Mouse (Mus musculus): Measurements from ENCODE around the gene Chfr. TPM values are rescaled to one million over a fixed set of nuclear protein-coding genes. Genes with fewer than 3 reads are reported as not detected.

Chfr gene
- 72.9 and 76.5 TPM in 2 replicates for polyA plus RNA-seq (2015; fragmentation: Nextera tagmentation; extraction: Ambion mirVana)

DNA sequence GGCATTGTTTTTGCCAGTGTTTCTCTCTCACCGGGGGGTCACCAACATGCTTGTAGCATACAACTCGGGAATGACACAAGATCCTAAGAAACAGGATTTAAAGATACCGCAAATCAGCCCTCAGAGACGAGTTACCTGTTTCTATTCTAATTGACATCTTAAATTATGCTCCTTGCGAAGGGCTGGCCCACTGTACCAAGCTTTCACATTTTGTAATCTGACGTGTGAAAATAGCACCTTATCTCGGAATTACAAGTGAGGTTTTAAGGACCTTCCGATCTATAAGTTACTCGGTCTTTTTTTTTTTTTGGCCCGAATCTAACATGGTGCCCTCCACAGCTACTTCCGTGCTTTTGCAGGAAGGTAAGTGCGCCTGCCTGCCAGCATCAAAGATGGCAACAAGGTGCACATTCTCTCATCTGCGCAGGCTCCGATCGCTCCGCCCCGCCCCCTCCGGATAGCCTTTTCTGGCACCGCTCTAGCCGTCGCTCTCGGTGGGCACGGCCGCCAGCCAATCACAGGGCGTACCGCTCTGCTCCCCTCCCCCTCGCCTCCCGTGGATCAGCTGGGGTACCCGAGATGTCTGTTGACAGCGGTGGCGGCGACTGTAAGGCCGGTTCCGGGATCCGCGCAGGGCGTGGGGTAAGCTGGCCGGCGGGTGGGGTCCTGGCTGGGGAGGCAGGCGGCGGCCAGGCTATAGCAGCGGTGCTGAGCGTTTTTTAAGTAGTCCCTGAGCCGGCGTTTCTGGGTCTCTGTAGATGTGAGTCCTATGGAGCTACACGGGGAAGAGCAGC, at the start of gene Chfr:
Chfr (plus strand) TSS at position 550 of the 794 bp plus-strand sequence.
- 3% methylated on average over 46 of the region's 46 CpGs for WGBS
- no peaks in the 10 kb centered on the region for H3K27me3 ChIP-seq
- ATAC-seq (ENCODE audit: low FRiP score, low read depth): peak; percentile 99
- peaks cover 12% of the 10 kb centered on the region for H3K36me3 ChIP-seq
- H3K4me1 ChIP-seq (replicated peaks): peaks cover 21% of the 10 kb centered on the region
- H3K9ac ChIP-seq: peak within 1 kb of the TSS; percentile 82
- no peaks in the 10 kb centered on the region for H3K9me3 ChIP-seq
- peak within 1 kb of the TSS; percentile 83 for H3K4me3 ChIP-seq
- peak within 1 kb of the TSS; percentile 65 for H3K4me2 ChIP-seq
- peak within 1 kb of the TSS; percentile 82 for H3K27ac ChIP-seq (replicated peaks)

DNA sequence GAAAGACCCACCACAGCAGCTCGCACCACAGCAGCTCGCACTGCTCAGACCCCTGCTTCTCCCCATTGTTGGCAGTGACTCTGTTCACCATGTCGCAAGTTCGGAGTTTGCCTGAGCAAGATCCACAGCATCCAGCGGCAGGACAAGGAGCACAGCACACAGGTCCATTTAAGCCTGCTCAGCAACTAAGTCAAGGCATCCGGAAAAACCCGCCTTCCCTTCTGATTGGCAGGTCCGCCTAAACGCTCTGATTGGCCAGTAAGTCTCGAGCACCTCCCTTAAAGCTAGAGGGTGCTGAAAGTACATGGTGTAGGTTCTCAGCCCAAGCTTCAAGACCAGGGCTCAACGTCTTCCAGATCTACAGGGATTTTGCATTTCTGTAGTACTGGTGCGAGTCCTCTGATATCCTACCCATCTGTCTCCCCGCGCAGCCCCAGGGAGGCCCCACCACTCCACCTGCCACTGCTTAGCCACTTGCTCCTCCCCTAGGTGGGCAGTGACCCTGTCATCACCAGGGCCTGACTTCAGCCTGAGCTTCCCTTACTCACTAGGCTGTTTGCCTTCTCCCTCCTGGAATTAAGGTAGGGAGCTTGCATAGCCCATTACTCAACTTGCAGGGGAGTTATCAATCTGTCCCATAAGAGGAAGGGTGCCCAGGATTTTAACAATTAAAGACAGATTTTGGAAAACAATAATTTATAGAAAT, 49.3 kb upstream of the Chfr start:
- H3K4me3 ChIP-seq: no peak overlapping the region
- H3K4me1 ChIP-seq (replicated peaks): no peaks in the 10 kb centered on the region
- no peaks in the 10 kb centered on the region for H3K36me3 ChIP-seq
- no peaks in the 10 kb centered on the region for H3K27me3 ChIP-seq
- no peak overlapping the region for H3K4me2 ChIP-seq
- ATAC-seq (ENCODE audit: low FRiP score, low read depth): no peak
- WGBS: 34% methylated on average over 14 of the region's 14 CpGs
- no peak overlapping the region for H3K9ac ChIP-seq
- 0 out of 2 replicates have a peak, but pooled peaks cover under 1% of the 10 kb centered on the region for H3K9me3 ChIP-seq
- H3K27ac ChIP-seq (replicated peaks): no peak overlapping the region

DNA sequence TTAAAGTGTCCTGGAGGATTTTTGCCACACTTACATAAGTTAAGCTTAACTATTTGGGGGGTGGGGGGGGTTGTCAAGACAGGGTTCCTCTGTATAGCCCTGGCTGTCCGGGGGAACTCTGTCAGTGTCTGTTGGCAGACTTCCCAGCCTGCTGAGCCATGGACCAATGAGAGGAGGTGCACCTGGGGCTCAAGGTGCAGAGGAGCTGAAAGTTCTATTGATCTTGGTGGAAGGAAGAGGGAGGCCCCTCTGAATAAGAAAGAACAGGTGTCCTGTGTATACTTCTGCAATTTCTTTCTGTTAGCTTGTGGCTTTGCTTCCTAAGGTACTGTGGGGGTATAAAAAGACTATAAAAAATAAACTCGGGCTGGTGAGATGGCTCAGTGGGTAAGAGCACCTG, 44.1 kb upstream of the Chfr start:
- no peak for ATAC-seq (ENCODE audit: low FRiP score, low read depth)
- H3K4me3 ChIP-seq: no peak overlapping the region
- H3K9me3 ChIP-seq: no peaks in the 10 kb centered on the region
- H3K4me1 ChIP-seq (replicated peaks): peaks cover 5% of the 10 kb centered on the region; the same call in 1 of the 2 replicates
- no peak overlapping the region for H3K4me2 ChIP-seq
- H3K36me3 ChIP-seq: no peaks in the 10 kb centered on the region
- H3K27ac ChIP-seq (replicated peaks): no peak overlapping the region
- no peaks in the 10 kb centered on the region for H3K27me3 ChIP-seq
- 78% methylated on average over 2 of the region's 2 CpGs for WGBS
- H3K9ac ChIP-seq: no peak overlapping the region

GRCm38 (mm10) chr5:110094030-110094846, 41.4 kb upstream of the Chfr start, which contains the start of gene Gm35315:
Gene Gm35315, minus strand, starts transcription at chr5:110094420.
- H3K4me2 ChIP-seq: peak within 1 kb of the TSS; percentile 75
- H3K36me3 ChIP-seq: no peaks in the 10 kb centered on the region
- H3K4me1 ChIP-seq (replicated peaks): peaks cover 5% of the 10 kb centered on the region; the same call in 1 of the 2 replicates
- peak; percentile 97 for ATAC-seq (ENCODE audit: low FRiP score, low read depth)
- H3K27ac ChIP-seq (replicated peaks): peak within 1 kb of the TSS; percentile 70
- peak within 1 kb of the TSS; percentile 44 for H3K9ac ChIP-seq
- WGBS: under 1% methylated on average over 24 of the region's 25 CpGs
- H3K9me3 ChIP-seq: no peaks in the 10 kb centered on the region
- H3K27me3 ChIP-seq: no peaks in the 10 kb centered on the region
- H3K4me3 ChIP-seq: peak within 1 kb of the TSS; percentile 53

- WGBS: 5% methylated on average over 4 of the region's 4 CpGs
- peak overlapping the region; percentile 44 for H3K9ac ChIP-seq
- no peaks in the 10 kb centered on the region for H3K27me3 ChIP-seq
- peak overlapping the region; percentile 75 for H3K4me2 ChIP-seq
- H3K4me1 ChIP-seq (replicated peaks): peaks cover 5% of the 10 kb centered on the region; the same call in 1 of the 2 replicates
- 0 out of 2 replicates have a peak, but pooled peaks have one; percentile 9 for ATAC-seq (ENCODE audit: low FRiP score, low read depth)
- peak overlapping the region; percentile 53 for H3K4me3 ChIP-seq
- peak overlapping the region; percentile 70; the same call in 1 of the 2 replicates for H3K27ac ChIP-seq (replicated peaks)
- H3K36me3 ChIP-seq: no peaks in the 10 kb centered on the region
- no peaks in the 10 kb centered on the region for H3K9me3 ChIP-seq
These were observed 40.8 kb upstream of the Chfr start for GRCm38 (mm10) chr5:110094847-110095213.

GRCm38 (mm10) chr5:110098991-110099477, 36.6 kb upstream of the Chfr start:
- Histone ChIP-seq H3K27me3 (no peaks in the 10 kb centered on the region), H3K27ac (replicated peaks) (no peak overlapping the region), H3K4me2 (no peak overlapping the region), H3K4me1 (replicated peaks) (peaks cover 28% of the 10 kb centered on the region), H3K9ac (no peak overlapping the region), H3K36me3 (peaks cover 16% of the 10 kb centered on the region), H3K4me3 (no peak overlapping the region), H3K9me3 (no peaks in the 10 kb centered on the region)
- no peak for ATAC-seq (ENCODE audit: low FRiP score, low read depth)
- 33% methylated on average over 1 of the region's 1 CpGs for WGBS

DNA sequence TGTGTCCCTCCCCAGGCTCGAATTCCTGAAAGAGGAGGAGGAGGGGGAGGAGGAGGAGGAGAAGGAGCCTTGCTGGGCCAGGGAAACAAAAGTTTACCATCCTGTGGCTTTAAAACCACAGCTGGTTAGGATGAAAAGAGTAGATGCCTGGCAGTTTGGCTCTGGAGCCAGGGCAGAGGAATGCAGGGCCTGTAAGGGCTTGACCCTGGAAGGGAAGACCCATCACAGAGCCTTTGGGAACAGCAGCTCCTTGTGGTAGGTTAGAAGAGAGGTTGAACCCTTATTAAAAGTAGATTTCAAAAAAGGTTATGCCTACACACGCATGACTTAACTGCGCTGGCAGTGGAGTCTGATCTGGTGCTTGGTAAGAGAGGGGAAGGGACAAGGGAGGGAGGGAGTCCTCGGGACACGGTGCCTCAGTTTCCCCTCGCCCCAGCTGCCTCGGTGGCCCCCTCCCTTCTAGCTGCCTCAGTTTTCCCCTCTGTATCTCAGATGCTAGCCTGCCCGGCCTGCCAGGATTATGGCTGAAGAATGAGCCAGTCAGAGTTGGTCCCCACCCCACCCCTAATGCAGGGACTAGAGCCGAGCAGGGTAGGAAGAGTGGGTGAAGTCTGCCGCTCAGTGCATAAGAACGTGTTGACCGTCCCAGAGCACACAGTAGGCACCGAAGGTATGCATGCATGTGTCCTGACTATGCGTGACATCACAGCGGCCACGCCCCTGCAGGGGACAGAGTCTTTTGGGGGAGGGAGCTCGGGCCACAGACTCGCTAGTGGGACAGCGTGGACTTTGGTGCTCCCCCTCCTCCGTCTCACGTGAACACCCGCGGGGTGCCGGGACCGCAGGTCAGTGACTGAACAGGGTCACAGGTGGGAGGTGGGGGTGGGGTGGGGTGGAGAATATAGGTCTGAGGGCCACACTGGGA, 35.7 kb upstream of the Chfr start, which contains the start of gene Plcxd1:
Plcxd1 (plus strand) TSS at position 314 of the 925 bp plus-strand sequence.
- Histone ChIP-seq H3K36me3 (peaks cover 25% of the 10 kb centered on the region), H3K27me3 (no peaks in the 10 kb centered on the region), H3K4me3 (peak within 1 kb of the TSS; percentile 41), H3K4me1 (replicated peaks) (peaks cover 24% of the 10 kb centered on the region), H3K4me2 (peak within 1 kb of the TSS; percentile 82), H3K9me3 (no peaks in the 10 kb centered on the region), H3K9ac (no peak within 1 kb of the TSS), H3K27ac (replicated peaks) (no peak within 1 kb of the TSS)
- 6% methylated on average over 25 of the region's 25 CpGs for WGBS
- 0 out of 2 replicates have a peak, but pooled peaks have one; percentile 7 for ATAC-seq (ENCODE audit: low FRiP score, low read depth)

DNA sequence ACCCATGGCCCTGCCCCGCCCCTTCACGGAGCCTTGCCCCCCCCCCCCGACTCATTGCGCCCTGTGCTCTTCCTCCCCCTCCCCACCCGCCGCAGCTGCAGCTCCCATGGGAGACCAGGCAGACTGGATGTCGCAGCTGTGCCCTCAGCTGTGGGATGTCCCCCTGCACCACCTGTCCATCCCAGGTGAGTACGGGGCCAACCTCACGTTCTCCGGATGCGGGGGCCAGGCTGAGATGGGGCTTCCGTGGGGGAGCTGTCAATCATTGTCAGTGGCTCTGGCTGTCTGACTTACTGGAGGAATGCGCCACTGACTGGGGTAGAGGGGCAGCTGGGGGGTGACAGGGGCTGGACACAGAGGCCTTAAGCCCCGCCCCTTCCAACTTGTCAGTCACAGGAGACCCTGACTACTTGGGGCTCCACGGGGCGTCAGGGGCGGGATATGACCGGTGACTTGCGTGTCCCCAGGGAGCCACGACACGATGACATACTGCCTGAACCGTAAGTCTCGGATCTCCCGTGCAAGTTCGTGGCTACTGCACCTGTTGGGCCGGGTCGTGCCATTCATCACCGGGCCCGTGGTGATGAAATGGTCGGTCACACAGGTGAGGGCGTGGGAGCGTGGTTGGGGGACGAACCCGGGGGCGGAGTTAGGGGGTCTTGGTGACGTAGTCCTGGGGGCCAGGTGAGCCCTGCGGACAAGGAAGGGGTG, 34.6 kb upstream of the Chfr start:
- peak overlapping the region; percentile 41 for H3K4me3 ChIP-seq
- peak overlapping the region; percentile 32 for H3K9ac ChIP-seq
- no peak overlapping the region for H3K27ac ChIP-seq (replicated peaks)
- H3K4me1 ChIP-seq (replicated peaks): peaks cover 24% of the 10 kb centered on the region
- H3K36me3 ChIP-seq: peaks cover 36% of the 10 kb centered on the region
- H3K4me2 ChIP-seq: peak overlapping the region; percentile 82
- 1% methylated on average over 36 of the region's 37 CpGs for WGBS
- no peaks in the 10 kb centered on the region for H3K27me3 ChIP-seq
- ATAC-seq (ENCODE audit: low FRiP score, low read depth): peak; percentile 29
- H3K9me3 ChIP-seq: no peaks in the 10 kb centered on the region

- peaks cover 38% of the 10 kb centered on the region for H3K36me3 ChIP-seq
- WGBS: 19% methylated on average over 34 of the region's 34 CpGs
- H3K4me1 ChIP-seq (replicated peaks): peaks cover 32% of the 10 kb centered on the region
- ATAC-seq (ENCODE audit: low FRiP score, low read depth): peak; percentile 65
- no peaks in the 10 kb centered on the region for H3K27me3 ChIP-seq
- H3K4me2 ChIP-seq: peak overlapping the region; percentile 82
- no peak overlapping the region for H3K27ac ChIP-seq (replicated peaks)
- peak overlapping the region; percentile 41 for H3K4me3 ChIP-seq
- no peaks in the 10 kb centered on the region for H3K9me3 ChIP-seq
- peak overlapping the region; percentile 32; the same call in 1 of the 2 replicates for H3K9ac ChIP-seq
These were observed 33.8 kb upstream of the Chfr start for GRCm38 (mm10) chr5:110101716-110102347.

DNA sequence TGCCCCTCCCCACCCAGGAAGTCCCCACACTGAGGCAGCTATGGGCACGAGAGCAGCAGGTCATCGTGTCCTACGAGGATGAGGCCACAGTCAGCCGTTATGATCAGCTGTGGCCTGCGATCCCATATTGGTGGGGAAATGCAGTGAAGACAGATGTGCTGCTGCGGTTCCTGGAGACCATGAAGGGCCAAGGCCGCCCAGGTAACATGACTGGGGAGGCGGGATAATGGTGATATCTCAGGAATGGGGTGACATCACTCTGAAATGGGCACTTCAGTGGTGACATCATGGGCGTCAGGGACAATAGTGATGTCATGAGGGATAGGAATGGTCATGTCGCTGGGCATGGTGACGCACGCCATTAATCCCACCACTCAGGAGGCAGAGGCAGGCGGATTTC, 33.2 kb upstream of the Chfr start:
- ATAC-seq (ENCODE audit: low FRiP score, low read depth): no peak
- H3K4me3 ChIP-seq: no peak overlapping the region
- 92% methylated on average over 13 of the region's 13 CpGs for WGBS

More for the DNA sequence above, 33.2 kb upstream of the Chfr start:
- H3K4me1 ChIP-seq (replicated peaks): peaks cover 35% of the 10 kb centered on the region
- H3K36me3 ChIP-seq: peaks cover 38% of the 10 kb centered on the region
- no peaks in the 10 kb centered on the region for H3K9me3 ChIP-seq
- H3K27ac ChIP-seq (replicated peaks): no peak overlapping the region
- no peak overlapping the region for H3K9ac ChIP-seq
- H3K27me3 ChIP-seq: no peaks in the 10 kb centered on the region
- peak overlapping the region; percentile 82 for H3K4me2 ChIP-seq

Data from hindbrain, embryonic 15.5 days (tissue).